Mouse (Mus musculus) right cerebral cortex, adult 18-20 months (tissue): ENCODE measurements around the gene Trim17.

Source experiments
- DNase-seq: peaks from one replicate; pipeline ENCODE4 v3.0.0; 2022; ENCODE audit warnings: mixed read lengths

Trim17 gene

GRCm38 (mm10) chr11:58970831-58971530, 16.5 kb downstream of the Trim17 start:
- DNase-seq, result no peak

GRCm38 (mm10) chr11:58971796-58972195, 17.3 kb downstream of the Trim17 start:
- DNase-seq, result no peak

- DNase-seq, result no peak
These were observed 19.9 kb downstream of the Trim17 start for GRCm38 (mm10) chr11:58974414-58974813.

GRCm38 (mm10) chr11:58977150-58977549, 22.7 kb downstream of the Trim17 start:
- DNase-seq, result no peak

GRCm38 (mm10) chr11:58977607-58978026, 23.1 kb downstream of the Trim17 start:
- DNase-seq, result no peak

- DNase-seq, result peak; percentile 78
These were observed 23.7 kb downstream of the Trim17 start, which contains the start of gene Trim11 for GRCm38 (mm10) chr11:58978027-58978705. TSS of gene Trim11 (plus strand) at chr11:58978093.

GRCm38 (mm10) chr11:58978706-58979030, 24.2 kb downstream of the Trim17 start:
- no peak for DNase-seq

GRCm38 (mm10) chr11:58979183-58979582, 24.7 kb downstream of the Trim17 start:
- DNase-seq, result no peak

- no peak for DNase-seq
These were observed 25.2 kb downstream of the Trim17 start for GRCm38 (mm10) chr11:58979661-58980060.

GRCm38 (mm10) chr11:58980381-58980990, 26.0 kb downstream of the Trim17 start:
- no peak for DNase-seq

GRCm38 (mm10) chr11:58981541-58982447, 27.3 kb downstream of the Trim17 start:
- DNase-seq, result peak; percentile 85

- no peak for DNase-seq
These were observed 28.1 kb downstream of the Trim17 start for GRCm38 (mm10) chr11:58982471-58983097.

GRCm38 (mm10) chr11:58983691-58984341, 29.3 kb downstream of the Trim17 start:
- no peak for DNase-seq

- no peak for DNase-seq
These were observed 30.2 kb downstream of the Trim17 start for GRCm38 (mm10) chr11:58984657-58985056.

GRCm38 (mm10) chr11:58985299-58985917, 30.9 kb downstream of the Trim17 start:
- no peak for DNase-seq

GRCm38 (mm10) chr11:58989166-58989565, 34.7 kb downstream of the Trim17 start:
- no peak for DNase-seq

- no peak for DNase-seq
These were observed 35.7 kb downstream of the Trim17 start for GRCm38 (mm10) chr11:58990141-58990540.

GRCm38 (mm10) chr11:58990794-58991193, 36.3 kb downstream of the Trim17 start:
- peak; percentile 56 for DNase-seq

GRCm38 (mm10) chr11:58991911-58992310, 37.4 kb downstream of the Trim17 start:
- DNase-seq, result no peak

GRCm38 (mm10) chr11:58993091-58993670, 38.7 kb downstream of the Trim17 start:
- DNase-seq, result no peak

- peak; percentile 35 for DNase-seq
These were observed 39.9 kb downstream of the Trim17 start for GRCm38 (mm10) chr11:58994337-58994826.
